Mouse (Mus musculus): ENCODE data around the gene Tmub1. TPM values are rescaled to one million over a fixed set of nuclear protein-coding genes. Genes with fewer than 3 reads are reported as not detected.

Tmub1 gene
- polyA plus RNA-seq, 1 experiment from 2014 or later = 24.9 TPM

DNA sequence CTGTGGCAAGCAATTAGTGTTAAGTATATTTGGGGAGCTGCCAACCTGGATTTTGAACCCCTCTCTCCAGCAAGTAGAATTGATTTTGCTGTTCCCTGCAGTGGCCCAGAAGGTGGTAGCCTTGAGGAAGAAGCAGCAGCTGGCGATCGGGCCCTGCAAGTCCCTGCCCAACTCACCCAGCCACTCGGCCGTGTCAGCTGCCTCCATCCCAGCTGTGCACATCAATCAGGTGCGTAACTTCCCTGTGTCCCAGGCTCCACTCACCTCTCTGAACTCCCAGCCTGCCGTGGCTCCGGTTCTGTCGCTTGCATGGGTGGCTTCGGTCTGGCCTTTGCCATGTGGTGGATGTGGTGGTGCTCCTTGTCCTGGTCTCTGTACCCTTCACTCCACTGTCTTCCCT lies 30.3 kb upstream of the Tmub1 start:
- H3K36me3 ChIP-seq = peaks cover 56% of the 10 kb centered on the region
- no peaks in the 10 kb centered on the region for H3K9me3 ChIP-seq
- WGBS = 92% methylated on average over 9 of the region's 9 CpGs
- H3K4me2 ChIP-seq (replicated peaks) = no peak overlapping the region
- no peak overlapping the region for H3K4me3 ChIP-seq
- peaks cover 24% of the 10 kb centered on the region; the same call in 1 of the 2 replicates for H3K27me3 ChIP-seq
- no peak overlapping the region for H3K9ac ChIP-seq
- H3K4me1 ChIP-seq = peaks cover 50% of the 10 kb centered on the region
- ATAC-seq (ENCODE audit: insufficient number of reproducible peaks, insufficient read depth, low FRiP score, low TSS enrichment) = no peak
- no peak overlapping the region for H3K27ac ChIP-seq

DNA sequence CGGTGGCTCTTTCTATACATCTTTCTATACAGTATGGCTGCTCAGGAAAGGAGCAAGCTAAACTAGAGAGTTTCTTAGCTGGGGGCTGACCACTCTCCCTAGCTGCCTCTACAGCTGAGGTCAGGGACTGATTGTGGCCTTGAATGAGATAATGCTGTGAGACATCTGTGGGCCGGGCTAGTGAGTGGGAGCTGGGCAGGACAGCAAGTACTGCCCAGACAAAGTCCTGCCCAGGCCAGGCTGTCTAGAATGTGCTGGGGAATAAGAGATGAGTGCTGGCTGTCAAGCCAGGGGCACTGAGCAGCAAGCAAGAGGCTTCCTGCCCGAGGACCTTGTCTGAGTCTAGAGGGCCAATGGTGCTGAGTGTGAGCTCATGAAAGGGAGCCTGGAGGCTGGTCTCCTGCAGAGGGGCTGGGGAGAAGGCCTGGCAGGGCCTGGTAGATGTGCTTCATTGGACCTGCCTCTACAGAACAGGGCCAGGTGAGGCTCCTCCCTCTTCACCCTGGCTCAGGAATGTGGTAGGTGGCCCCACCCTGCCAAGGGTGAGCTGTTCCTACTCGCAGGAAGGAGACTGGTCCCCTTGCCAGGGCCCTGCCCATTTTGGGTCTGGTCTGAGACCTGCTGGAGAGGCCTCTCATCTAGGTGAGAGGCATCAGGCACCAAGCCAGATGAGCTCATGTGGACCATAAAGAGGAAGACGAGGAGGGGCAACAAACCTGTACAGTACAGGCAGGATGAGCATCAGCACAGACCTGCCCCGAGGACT lies 28.0 kb upstream of the Tmub1 start:
- peaks cover 25% of the 10 kb centered on the region; the same call in 1 of the 2 replicates for H3K27me3 ChIP-seq
- H3K9ac ChIP-seq = 0 out of 2 replicates have a peak overlapping the region, but pooled peaks have one; percentile 57
- no peak for ATAC-seq (ENCODE audit: insufficient number of reproducible peaks, insufficient read depth, low FRiP score, low TSS enrichment)
- H3K36me3 ChIP-seq = peaks cover 39% of the 10 kb centered on the region
- no peaks in the 10 kb centered on the region for H3K9me3 ChIP-seq
- H3K4me2 ChIP-seq (replicated peaks) = peak overlapping the region; percentile 64
- peaks cover 40% of the 10 kb centered on the region for H3K4me1 ChIP-seq
- no peak overlapping the region for H3K27ac ChIP-seq
- 72% methylated on average over 6 of the region's 6 CpGs for WGBS
- peak overlapping the region; percentile 39 for H3K4me3 ChIP-seq

DNA sequence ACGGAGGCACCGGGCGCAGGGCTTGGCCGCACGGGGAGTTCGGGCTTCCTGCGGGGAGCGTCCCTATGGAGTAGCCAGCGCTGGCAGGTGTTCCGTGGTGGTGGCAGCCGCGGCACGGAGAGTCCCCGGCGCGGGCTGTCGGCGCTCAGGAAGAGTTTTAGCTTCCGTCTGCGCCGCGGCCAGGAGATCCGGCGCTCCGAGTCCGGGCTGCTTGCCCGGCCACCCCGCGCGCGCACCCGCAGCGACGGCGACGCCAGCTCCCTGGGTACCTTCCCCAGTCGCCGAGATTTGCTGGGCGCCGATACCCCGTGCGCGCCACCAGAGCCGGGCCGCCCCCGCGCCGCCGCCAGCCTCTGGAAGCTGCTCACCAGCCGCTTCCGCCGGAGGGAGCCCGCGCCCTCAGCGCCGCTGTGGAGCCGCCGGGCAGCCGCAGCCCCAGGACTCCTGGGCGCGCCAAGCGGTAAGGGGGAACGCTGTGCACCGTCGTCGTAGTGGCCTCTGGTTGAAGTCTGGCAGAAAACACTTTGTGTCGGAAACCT lies 27.1 kb upstream of the Tmub1 start:
- H3K4me1 ChIP-seq = peaks cover 48% of the 10 kb centered on the region
- H3K36me3 ChIP-seq = peaks cover 30% of the 10 kb centered on the region
- 2% methylated on average over 66 of the region's 67 CpGs for WGBS

DNA sequence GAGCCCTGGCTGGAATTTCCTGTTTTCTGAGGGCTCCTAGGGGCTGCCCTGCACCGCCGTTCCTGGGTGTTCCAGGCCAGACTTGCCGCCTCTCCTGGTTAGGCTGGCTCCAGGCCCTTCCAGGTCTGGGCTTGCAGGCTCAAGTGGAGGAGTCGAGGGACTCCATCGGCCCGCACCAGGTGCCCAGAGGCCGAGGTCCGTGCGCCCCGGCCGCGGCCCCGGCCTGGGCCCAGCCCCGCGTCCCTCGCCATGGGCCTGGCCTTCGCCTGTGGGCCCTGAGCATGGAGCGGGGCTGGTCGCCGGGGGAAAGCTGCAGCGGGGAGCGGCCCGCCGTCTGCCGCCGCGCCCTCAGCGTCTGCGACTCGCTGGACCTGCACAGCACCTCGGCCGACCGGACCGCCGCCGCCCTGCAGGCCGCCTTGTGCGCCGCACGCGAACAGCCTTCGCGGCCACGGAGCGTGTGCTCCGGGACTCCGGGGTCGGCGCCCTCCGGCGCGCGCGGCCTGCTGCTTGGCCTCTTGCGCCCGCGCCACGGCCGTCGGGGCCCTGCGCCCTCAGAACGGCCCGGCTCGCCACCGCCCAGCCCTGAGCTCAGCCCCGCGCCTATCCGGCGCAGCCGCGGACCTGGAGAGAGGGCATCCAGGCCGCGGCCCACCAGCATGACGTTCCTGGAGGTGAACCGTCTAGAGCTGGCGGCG lies 26.5 kb upstream of the Tmub1 start:
- H3K27ac ChIP-seq = peak overlapping the region; percentile 68
- peaks cover 25% of the 10 kb centered on the region; the same call in 1 of the 2 replicates for H3K27me3 ChIP-seq
- no peaks in the 10 kb centered on the region for H3K9me3 ChIP-seq
- H3K4me2 ChIP-seq (replicated peaks) = peak overlapping the region; percentile 64
- H3K4me3 ChIP-seq = peak overlapping the region; percentile 39
- H3K4me1 ChIP-seq = peaks cover 52% of the 10 kb centered on the region
- WGBS = 2% methylated on average over 70 of the region's 77 CpGs
- peak; percentile 36; the same call in 1 of the 2 replicates for ATAC-seq (ENCODE audit: insufficient number of reproducible peaks, insufficient read depth, low FRiP score, low TSS enrichment)
- H3K9ac ChIP-seq = peak overlapping the region; percentile 57
- H3K36me3 ChIP-seq = peaks cover 24% of the 10 kb centered on the region

More for the DNA sequence above, 27.1 kb upstream of the Tmub1 start:
- peak overlapping the region; percentile 64 for H3K4me2 ChIP-seq (replicated peaks)
- H3K27ac ChIP-seq = peak overlapping the region; percentile 68; the same call in 1 of the 2 replicates
- no peak for ATAC-seq (ENCODE audit: insufficient number of reproducible peaks, insufficient read depth, low FRiP score, low TSS enrichment)
- H3K9ac ChIP-seq = peak overlapping the region; percentile 57
- H3K27me3 ChIP-seq = peaks cover 25% of the 10 kb centered on the region; the same call in 1 of the 2 replicates
- no peaks in the 10 kb centered on the region for H3K9me3 ChIP-seq
- H3K4me3 ChIP-seq = peak overlapping the region; percentile 39

DNA sequence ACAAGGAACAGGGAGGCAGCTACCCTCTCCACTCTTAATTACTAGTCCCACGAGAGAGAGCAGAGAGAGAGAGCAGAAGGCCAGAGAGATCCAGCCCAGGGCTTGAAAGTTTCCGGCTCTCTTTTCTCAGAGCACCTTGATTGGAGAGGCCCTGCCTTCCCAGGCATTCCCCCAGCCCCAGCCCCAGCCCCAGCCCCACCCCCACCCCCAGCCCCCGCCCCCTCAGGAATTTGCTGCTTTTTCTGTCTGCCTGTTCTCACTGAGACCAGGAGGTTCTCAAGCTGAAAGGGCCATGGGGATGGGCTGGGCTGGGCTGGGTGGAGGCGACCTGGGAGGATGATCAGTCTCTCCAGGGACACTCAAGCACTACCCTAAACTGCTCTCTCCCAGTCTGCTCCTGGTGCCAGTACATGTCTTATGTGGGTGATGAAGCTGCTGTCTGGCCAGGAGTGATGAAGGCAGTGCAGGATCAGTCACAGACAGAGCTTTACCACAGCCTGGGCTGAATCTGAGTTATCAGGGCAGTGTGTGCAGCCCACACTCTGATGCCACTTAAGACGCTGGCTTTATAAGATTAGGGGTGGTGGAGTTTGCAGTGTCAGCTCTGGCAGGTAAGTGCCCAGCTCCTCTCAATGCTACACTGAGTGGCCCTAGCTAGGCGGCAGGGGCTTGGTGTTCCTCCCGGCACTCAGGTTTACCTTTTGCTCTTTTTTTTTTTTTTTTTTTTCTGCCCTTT lies 25.4 kb upstream of the Tmub1 start:
- WGBS = 12% methylated on average over 7 of the region's 7 CpGs
- Histone ChIP-seq H3K27ac (peak overlapping the region; percentile 75), H3K36me3 (peaks cover 13% of the 10 kb centered on the region), H3K4me1 (peaks cover 55% of the 10 kb centered on the region), H3K27me3 (peaks cover 25% of the 10 kb centered on the region; the same call in 1 of the 2 replicates), H3K9ac (no peak overlapping the region), H3K4me3 (0 out of 2 replicates have a peak overlapping the region, but pooled peaks have one; percentile 2), H3K9me3 (no peaks in the 10 kb centered on the region), H3K4me2 (replicated peaks) (peak overlapping the region; percentile 28)
- no peak for ATAC-seq (ENCODE audit: insufficient number of reproducible peaks, insufficient read depth, low FRiP score, low TSS enrichment)

DNA sequence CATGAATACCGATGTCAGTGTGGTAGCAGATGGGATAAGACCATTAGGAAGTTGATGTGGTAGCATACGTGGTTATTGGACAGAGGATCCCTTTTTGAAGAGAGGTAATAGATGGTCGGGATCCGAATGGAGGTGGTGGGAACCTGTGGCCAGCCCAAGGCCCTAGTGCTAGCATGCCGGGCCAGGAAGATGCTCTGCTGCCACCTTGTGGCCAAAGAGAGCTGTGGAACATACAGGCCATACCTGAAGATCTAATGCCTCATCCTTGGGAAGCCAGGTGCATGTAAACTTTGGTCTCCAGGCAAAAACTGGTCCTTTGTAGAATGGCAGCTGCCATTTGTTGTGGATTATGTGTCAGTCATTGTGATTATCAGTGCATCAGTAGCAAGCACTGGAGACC lies 22.9 kb upstream of the Tmub1 start:
- no peak overlapping the region for H3K27ac ChIP-seq
- no peaks in the 10 kb centered on the region for H3K36me3 ChIP-seq
- 8% methylated on average over 5 of the region's 5 CpGs for WGBS
- H3K4me3 ChIP-seq = no peak overlapping the region
- no peak overlapping the region for H3K4me2 ChIP-seq (replicated peaks)
- H3K4me1 ChIP-seq = peaks cover 55% of the 10 kb centered on the region
- H3K27me3 ChIP-seq = peaks cover 24% of the 10 kb centered on the region; the same call in 1 of the 2 replicates
- H3K9ac ChIP-seq = no peak overlapping the region
- no peak for ATAC-seq (ENCODE audit: insufficient number of reproducible peaks, insufficient read depth, low FRiP score, low TSS enrichment)
- H3K9me3 ChIP-seq = no peaks in the 10 kb centered on the region

DNA sequence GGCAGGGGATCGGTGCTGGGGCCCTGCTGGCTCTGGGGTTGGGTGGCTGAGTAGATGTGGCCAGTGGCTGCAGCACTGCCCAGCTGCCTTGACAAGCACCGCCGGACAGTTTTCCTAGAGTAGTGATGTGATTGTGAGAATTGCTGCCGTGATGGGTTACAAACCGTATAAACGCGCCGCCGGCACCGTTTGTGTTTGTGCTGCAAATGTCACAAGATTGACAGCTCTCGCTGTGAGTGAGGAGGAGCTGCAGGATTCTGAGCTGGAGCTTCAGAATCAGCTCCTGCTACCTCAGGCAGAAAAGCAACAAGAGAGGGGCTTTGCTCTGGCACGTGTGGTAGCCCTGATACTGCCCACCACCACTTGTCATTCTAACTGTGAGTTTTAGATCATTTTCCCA lies 19.1 kb upstream of the Tmub1 start:
- peaks cover 21% of the 10 kb centered on the region for H3K4me1 ChIP-seq
- no peak overlapping the region for H3K27ac ChIP-seq
- no peaks in the 10 kb centered on the region for H3K9me3 ChIP-seq
- 60% methylated on average over 12 of the region's 12 CpGs for WGBS
- H3K9ac ChIP-seq = no peak overlapping the region
- H3K4me2 ChIP-seq (replicated peaks) = no peak overlapping the region
- H3K27me3 ChIP-seq = no peaks in the 10 kb centered on the region
- H3K4me3 ChIP-seq = no peak overlapping the region
- ATAC-seq (ENCODE audit: insufficient number of reproducible peaks, insufficient read depth, low FRiP score, low TSS enrichment) = no peak
- peaks cover 3% of the 10 kb centered on the region; the same call in 1 of the 2 replicates for H3K36me3 ChIP-seq

DNA sequence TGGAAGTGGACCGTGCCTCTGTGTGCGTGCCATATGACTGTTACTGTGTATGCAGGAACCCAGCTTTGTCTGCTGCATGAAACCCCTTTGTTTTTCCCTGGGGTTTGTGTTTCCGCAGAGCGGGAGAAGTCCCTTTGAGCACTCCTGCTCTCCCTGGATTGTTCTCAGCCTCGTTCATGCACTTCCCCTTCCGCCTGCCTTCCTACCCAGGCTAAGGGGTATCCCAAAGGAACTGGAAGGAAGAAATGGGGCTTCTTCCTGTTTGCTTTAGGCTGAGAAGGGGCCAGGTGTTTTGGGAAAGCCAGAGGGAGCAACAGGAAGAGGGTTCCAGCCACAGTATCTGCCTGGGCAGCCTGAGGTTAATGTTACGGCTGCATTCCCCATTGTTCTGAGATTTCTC lies 8.0 kb upstream of the Tmub1 start:
- peak overlapping the region; percentile 2 for H3K4me2 ChIP-seq (replicated peaks)
- H3K9ac ChIP-seq = no peak overlapping the region
- peaks cover 42% of the 10 kb centered on the region for H3K4me1 ChIP-seq
- WGBS = 55% methylated on average over 7 of the region's 7 CpGs
- no peaks in the 10 kb centered on the region for H3K9me3 ChIP-seq
- peaks cover 18% of the 10 kb centered on the region for H3K36me3 ChIP-seq
- H3K4me3 ChIP-seq = no peak overlapping the region
- no peaks in the 10 kb centered on the region for H3K27me3 ChIP-seq
- peak overlapping the region; percentile 55 for H3K27ac ChIP-seq
- no peak for ATAC-seq (ENCODE audit: insufficient number of reproducible peaks, insufficient read depth, low FRiP score, low TSS enrichment)

DNA sequence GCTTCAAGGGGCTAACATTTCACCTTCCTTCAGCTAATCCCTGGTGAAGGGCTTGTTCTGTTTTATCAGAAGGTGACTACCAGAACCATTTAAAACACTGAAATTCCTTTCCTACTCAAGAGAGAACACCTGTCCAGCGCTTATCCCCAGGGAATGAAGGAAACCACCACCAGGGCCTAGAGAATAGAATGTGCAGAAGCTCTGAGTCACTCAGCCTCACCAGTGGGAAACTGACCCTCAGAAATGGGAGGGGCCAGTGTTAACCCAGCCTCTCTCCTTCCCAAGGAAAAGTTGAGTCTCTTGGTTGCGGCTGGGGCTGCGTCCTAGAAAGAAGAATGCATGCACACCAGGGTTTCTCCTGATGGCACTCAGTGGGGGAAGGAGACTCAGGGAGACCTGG lies 7.4 kb upstream of the Tmub1 start:
- H3K9me3 ChIP-seq = no peaks in the 10 kb centered on the region
- H3K4me3 ChIP-seq = no peak overlapping the region
- peak overlapping the region; percentile 55 for H3K27ac ChIP-seq
- 50% methylated on average over 3 of the region's 3 CpGs for WGBS
- peaks cover 18% of the 10 kb centered on the region for H3K36me3 ChIP-seq
- peaks cover 42% of the 10 kb centered on the region for H3K4me1 ChIP-seq
- H3K27me3 ChIP-seq = no peaks in the 10 kb centered on the region
- H3K9ac ChIP-seq = no peak overlapping the region
- no peak for ATAC-seq (ENCODE audit: insufficient number of reproducible peaks, insufficient read depth, low FRiP score, low TSS enrichment)
- peak overlapping the region; percentile 2; the same call in 1 of the 2 replicates for H3K4me2 ChIP-seq (replicated peaks)

DNA sequence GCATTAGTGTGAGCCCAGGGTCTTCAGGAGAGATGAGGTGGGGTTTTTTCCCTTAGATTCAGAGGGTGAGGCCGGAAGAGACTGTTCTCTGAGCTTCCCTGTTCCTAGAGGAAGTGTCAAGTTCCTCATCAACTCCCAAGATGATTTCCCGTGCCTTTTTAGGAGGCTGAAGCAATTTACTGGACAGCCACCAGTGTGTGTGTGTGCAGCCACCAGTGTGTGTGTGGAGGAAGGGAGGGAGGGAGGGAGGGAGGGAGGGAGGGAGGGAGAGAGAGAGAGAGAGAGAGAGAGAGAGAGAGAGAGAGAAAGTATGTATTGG lies 6.3 kb upstream of the Tmub1 start:
- no peaks in the 10 kb centered on the region for H3K9me3 ChIP-seq
- peak overlapping the region; percentile 84 for H3K4me3 ChIP-seq
- H3K36me3 ChIP-seq = peaks cover 18% of the 10 kb centered on the region
- no peak overlapping the region for H3K9ac ChIP-seq
- 0 out of 2 replicates have a peak overlapping the region, but pooled peaks have one; percentile 23 for H3K27ac ChIP-seq
- H3K4me2 ChIP-seq (replicated peaks) = peak overlapping the region; percentile 97
- WGBS = 8% methylated on average over 2 of the region's 2 CpGs
- peaks cover 42% of the 10 kb centered on the region for H3K4me1 ChIP-seq
- H3K27me3 ChIP-seq = no peaks in the 10 kb centered on the region
- ATAC-seq (ENCODE audit: insufficient number of reproducible peaks, insufficient read depth, low FRiP score, low TSS enrichment) = no peak

DNA sequence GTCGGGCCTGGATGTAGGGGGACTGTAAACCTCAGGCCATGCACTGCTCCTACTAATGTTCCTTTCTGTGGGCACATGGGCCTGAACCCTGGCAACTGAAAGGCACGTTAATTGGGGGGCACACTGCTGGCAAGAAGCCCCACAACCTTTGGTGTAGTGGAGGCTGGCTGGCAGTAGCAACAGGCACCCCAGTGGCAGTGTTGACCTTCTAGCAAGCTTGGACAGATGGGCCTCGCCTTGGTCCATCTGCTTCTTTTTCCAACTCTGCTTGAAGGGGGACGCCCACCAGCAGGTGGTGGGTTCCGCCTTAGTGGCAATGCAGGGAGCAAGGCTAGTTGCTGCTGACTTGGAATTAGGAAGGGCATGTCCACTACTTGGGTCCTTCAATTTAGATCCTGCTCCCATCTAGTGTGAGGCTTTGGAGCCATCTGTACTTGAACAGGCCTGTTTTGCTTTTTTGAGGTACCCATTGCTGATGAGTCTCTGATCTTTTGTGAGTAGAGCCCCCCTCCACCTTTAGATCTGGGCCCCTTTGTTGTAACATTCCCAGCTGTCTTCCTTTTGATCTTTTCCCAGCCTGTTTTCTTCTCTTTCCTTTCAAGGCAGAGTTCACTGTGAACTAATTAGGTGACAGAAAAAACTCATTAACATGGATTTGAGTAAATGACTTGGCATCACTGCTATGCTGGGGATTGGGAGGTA lies 5.8 kb upstream of the Tmub1 start:
- peaks cover 13% of the 10 kb centered on the region for H3K36me3 ChIP-seq
- peak overlapping the region; percentile 97 for H3K4me2 ChIP-seq (replicated peaks)
- no peak for ATAC-seq (ENCODE audit: insufficient number of reproducible peaks, insufficient read depth, low FRiP score, low TSS enrichment)
- no peaks in the 10 kb centered on the region for H3K27me3 ChIP-seq
- WGBS = 18% methylated on average over 5 of the region's 5 CpGs
- no peaks in the 10 kb centered on the region for H3K9me3 ChIP-seq
- H3K4me3 ChIP-seq = peak overlapping the region; percentile 84
- H3K27ac ChIP-seq = peak overlapping the region; percentile 97; the same call in 1 of the 2 replicates
- H3K4me1 ChIP-seq = peaks cover 42% of the 10 kb centered on the region
- peak overlapping the region; percentile 97 for H3K9ac ChIP-seq

Data from embryonic facial prominence, embryonic 12.5 days (tissue).